Mouse (Mus musculus) olfactory bulb, adult 2 months (tissue): ENCODE results near the gene Scg3.
"Not testable (repeated sequence)": the region's sequence is repeated elsewhere in the genome, so short reads cannot be mapped to it uniquely, and the experiment has no call there.

Source experiments
- CTCF ChIP-seq: fragments of 200-500 bp; IDR thresholded peaks from 2 replicates; pipeline ENCODE4 v1.5.1; 2012; ENCODE audit warnings: low read depth, mild to moderate bottlenecking, low read length, moderate library complexity; ENCODE audit not compliant: insufficient read depth
- POLR2A ChIP-seq: fragments of 200-500 bp; IDR thresholded peaks from 2 replicates; pipeline ENCODE4 v1.6.1; 2012; ENCODE audit warnings: mild to moderate bottlenecking, low read depth, low read length, moderate library complexity; ENCODE audit not compliant: insufficient read depth

DNA sequence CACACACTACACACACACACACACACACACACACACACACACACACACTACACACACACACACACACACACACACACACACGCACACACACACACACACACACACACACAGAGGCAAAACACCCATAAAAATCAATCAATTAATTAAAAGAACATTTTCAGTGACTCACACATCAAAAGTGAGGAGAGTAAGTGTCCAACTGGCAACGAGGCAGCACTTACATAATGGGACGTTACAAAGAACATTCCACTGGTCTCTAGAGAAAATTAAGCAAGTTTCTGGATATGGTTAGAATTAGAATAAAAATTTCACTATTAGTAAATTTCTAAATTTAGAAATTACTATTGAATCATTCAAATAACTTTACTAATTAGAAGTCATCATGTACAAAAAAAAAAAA is 27.4 kb downstream of the Scg3 start:
- TF ChIP-seq POLR2A, CTCF: not testable (repeated sequence)
